Mouse (Mus musculus): ENCODE measurements around the gene Angptl7.
A peak's percentile ranks its signal among the peaks of the same experiment; 100 is the strongest.

Angptl7 gene

DNA sequence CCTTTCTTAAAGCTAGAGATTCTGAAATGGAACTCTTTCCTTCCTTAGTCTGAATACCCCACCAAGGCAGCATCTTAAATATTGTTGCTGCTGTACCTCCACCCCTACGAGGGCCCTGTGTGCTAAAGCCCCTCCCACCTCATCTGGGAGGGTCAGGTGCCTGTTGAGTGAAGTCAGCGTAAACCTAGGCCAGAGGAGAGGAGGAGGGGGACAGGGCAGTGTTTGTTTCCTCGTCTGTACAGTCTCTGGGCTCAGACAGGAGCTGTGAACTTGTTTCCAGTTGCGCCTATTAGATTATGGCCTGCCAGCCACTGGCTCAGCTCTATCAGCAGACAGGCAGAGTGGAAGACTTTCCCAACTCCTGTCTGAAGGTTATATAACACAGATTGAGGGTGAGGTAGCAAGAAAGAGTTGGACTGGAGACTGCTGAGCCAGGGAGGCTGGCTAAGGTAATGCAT, at the start of gene Angptl7:
Angptl7 (minus strand) TSS at position 51 of the 458 bp plus-strand sequence.
- DNase-seq (ENCODE audit: low spot score), result no peak

DNA sequence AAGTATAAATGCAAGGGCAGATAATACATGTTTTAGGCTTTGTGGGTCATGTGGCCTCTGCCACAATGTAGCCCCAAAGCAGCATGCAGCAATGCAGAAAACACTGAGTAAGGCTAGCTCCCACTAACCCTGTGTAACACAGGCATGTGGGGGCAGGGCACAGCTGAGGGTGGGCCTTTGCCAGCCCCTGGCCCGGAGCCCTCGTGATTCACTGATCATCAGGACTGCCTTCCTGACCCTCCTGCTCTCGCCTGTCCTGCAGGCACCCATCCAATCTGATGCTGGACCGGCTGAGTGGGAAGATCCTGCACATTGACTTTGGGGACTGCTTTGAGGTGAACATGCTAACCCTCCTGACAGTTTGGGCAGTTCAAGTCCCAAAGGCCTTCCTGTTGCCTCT, 48.8 kb upstream of the Angptl7 start:
- no peak for DNase-seq (ENCODE audit: low spot score)

DNA sequence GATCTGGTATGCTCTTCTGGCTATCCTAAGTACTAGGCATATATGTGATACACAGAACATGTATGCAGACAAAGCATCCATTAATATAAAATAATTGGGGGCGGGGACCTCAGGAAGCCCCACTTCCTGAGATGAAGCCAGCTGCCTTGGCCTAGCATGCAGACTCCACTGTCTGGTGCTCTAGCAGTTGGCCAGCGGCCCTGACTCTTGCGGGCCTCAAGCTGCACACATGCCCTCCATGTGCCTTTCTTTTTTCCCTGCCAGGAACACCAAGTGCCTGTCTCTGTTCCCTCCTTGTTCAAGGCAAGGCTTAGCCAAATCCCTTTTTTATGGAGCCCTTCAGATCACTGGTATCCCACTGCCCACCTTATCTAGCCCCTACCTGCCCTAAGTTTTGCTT, 35.6 kb upstream of the Angptl7 start:
- DNase-seq (ENCODE audit: low spot score), result no peak

DNA sequence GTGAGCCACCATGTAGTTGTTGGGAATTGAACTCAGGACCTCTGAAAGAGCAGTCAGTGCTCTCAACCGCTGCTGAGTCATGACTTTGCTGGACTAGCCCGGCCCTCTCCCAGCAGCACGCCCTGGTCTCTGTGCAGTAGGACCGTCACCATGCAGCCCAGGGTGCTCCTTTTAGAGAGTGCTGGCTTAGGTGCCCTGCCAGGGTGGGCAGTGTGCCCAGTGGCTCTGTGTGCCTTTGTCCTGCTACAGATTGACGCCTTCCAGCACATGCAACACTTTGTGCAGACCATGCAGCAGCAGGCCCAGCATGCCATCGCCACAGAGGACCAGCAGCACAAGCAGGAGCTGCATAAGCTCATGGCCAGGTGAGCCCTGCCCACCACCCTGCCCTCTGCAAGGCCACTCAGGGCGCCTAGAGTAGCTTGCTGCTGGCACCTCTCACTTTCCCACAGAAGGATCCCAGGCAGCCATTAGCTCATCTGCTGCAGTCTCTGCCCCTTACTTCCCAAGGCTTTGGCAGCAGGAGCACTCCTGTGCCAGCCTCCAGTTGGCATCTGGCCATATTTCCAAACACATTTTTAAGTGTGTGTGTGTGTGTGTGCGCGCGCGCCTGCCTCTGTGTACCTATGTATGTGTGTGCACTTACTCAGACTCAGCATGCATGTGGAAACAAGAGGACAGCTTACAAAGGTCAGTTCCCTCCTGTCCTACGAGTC, 33.5 kb upstream of the Angptl7 start:
- DNase-seq (ENCODE audit: low spot score), result no peak

DNA sequence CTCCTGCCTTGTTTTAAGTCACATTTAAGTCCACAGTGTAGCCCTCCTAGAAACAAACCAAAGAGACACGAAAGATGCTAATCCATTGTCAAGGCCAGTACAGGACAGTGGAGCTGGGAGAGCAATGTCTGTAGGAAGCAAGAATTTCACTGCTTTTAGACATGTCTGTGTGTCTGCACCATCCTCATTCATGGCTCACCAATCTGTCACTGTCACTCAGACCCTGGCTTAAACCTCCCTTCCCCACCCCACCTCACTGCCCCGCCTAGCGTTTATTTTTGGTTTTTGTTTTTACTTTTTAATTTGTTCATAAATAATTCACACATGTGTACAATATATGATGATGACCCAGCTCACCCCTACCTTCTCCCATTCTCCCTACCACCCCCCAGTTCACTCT, 32.3 kb upstream of the Angptl7 start:
- DNase-seq (ENCODE audit: low spot score), result no peak

DNA sequence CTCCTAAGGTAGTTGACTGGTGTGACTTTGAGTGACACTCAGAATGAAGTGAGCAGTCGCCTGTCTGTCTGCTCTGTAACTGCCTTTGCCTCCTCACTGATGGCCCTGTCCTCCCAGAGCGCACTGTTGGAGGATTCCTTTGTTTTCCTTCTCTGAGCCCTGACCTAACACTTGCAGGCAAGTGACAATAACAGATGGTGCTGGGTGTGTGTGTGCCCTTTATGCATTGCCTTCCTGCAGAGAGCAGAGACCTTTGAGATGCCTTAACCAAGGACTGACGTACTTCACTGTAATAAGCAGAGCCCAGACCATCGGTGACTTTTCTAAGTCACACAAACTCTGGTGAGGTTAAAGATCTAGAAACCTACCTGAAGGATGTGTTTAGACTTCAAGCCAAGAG, 31.1 kb upstream of the Angptl7 start:
- DNase-seq (ENCODE audit: low spot score), result no peak

DNA sequence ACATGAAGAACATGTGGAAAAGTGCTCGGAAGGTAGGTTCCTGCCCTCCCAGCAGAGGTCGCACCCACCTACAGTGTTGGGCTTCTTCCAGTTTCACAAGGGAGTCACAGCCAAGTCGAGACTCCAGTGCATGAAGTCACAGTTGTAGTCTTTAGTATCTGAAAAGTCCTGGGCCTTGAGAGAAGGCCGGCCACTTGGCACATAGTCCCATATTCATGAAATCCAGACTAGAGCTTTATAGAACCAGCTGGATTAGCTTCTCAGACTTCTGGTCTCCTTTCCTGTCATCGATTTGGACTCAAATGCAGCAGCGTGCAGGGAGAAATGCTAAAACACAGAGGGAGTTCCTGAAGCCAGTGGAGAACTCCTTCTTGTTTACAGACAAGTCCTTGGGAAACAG, 30.5 kb upstream of the Angptl7 start:
- no peak for DNase-seq (ENCODE audit: low spot score)

DNA sequence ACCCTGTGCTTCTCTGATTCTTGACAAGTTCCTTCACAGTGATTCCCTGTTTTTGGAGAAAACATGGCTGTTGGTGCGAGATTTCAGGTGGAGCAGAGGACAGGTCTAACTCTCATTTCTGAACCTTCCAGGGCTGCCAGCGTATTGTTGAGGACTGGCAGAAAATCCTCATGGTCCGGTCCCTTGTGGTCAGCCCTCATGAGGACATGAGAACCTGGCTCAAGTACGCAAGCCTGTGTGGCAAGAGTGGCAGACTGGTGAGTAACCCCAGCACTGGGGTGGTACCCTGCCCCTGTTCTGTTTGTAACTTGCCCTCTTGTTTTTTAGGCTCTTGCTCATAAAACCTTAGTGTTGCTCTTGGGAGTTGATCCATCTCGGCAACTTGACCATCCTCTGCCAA, 30.1 kb upstream of the Angptl7 start:
- DNase-seq (ENCODE audit: low spot score), result no peak

DNA sequence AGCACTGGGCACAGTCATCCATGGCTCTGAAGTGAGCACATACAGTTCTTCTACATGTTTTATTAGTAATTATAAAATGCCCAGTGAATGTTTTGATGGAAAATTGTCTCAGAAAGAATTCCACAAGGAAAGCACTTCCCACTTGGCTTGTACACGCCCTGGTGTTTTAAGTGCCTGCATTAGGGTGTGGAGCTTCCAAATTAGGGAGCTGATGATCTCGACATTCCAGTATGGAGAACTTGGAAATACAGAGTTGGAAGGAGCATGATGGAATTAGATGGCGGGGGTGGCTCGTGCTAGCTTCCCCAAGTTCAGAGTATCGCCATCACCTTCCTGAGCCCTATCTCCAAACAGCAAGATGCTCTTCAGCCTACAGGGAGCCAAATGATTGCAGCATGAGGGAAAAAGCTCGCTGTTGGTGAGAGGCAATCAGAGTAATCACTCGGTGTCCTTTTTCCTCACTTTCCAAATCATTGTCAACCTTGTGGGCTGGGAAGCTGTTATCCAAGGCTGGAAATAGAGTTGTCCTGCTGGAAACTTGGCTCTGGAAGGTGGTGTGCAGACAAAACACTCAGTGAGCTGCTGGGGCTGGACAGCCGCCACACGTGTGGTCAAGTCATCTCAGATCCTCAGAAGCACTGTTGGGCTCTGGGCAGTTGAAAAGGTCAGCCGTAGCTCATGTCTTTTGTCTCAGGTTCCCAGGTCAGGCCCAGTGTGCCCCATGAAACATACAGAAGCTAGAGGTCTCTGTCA, 27.1 kb upstream of the Angptl7 start:
- DNase-seq (ENCODE audit: low spot score), result no peak

DNA sequence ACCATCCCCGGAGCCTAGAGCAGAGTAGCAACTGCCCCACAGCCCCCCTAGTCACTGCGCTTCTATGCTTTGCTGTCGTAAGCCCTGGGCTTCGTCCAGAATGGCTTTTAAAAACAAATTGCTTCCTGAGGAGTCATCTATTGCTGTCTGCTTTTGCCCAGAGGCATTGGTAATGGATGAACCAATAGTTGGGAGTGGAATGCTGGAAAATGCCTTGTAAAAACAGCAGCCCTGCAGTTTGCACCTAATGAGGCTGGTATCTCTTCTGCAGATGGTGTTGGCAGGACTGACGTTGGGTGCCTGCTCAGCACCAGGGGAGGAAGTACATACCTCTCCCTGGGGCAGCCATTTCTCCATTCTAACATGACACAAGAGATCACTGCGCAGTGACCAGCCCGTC, 23.3 kb upstream of the Angptl7 start:
- DNase-seq (ENCODE audit: low spot score), result no peak

DNA sequence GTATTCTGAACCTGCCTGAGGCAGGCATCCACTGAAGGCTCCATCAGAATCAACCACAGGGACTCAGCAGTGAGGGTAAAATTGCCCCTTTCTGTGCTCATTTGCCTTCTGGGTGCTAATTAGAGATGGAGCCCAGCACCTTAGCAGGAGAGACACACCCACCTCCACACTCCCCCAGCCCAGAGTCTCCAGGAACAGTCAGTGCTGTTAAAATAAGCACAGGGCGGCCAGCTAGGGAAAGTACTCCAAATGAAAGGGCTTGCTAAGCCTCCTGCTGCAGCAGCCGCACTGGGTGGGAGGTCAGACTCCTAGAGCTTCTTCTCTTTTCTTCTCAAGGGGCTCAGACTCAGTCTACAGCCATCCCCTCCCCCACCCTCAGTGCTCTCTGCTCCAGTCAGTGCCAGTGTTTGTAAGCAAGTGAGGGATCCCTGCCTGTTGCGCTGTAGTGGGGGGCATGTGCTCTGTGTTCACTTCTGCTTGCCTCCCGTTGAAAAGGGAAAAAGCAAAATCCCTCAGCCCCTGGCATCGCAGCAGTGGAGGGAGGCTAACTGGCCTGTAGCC, 18.1 kb upstream of the Angptl7 start:
- no peak for DNase-seq (ENCODE audit: low spot score)

DNA sequence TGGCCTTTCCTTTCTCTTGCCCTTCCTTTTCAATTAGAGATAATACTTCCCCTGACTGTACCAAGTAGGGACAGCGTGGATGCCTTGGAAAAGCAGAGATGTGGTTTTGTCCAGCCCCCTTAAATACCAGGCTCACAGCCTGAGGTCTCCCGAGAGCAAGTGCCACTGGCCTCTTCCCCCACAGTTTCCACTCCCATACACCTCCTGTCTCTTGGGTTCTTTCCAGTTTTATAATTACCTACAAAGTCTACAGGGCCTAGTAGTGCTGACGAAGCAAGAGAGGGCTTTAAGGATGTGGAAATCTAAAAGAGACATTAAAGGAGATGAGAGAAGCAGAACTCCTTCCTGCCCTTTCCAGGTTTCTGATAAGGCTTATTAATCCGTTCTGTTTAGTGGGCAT, 17.5 kb upstream of the Angptl7 start:
- no peak for DNase-seq (ENCODE audit: low spot score)

DNA sequence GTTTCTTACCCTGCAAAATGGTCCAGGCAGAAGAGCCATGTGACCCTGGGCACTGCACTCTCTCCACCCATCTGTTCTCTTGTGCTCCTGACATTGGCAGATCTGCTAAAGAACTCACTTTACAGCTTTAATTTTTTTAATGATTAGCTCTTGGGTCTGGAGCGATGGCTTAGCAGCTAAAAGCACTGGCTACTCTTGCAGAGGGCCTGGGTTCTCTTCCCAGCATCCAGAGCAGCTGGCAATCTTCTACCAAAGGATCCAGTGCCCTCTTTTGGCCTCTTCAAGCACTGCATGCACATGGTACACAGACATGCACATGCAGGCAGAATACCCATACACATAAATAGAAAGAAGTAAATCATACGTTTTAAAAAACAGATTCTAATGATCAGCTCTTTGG, 15.1 kb upstream of the Angptl7 start:
- no peak for DNase-seq (ENCODE audit: low spot score)

DNA sequence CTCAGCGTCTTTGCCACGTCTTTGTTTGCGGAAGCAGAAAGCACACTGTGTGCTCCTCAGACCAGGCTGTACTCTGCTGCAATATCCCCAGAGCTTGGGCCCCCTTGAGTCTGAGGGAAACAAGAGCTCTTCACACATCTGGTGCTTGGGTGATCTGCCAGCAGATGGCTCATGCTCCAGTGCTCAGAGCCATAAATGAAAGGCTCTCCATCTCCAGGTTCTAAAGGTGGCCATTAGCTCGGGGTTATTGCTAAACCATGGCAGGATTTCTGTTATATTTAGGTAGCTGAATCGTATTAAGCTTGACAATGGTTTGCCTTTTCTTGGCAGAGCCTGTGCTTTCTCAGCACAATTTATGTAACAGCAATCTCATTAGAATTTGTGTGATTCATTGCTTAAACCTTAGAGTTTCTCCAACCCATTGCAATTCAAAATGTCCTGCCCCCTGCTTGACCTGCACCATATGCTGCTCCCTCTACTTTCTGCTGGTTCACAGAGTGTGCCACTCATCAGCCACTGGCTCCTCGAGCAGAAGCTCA, 12.8 kb upstream of the Angptl7 start:
- no peak for DNase-seq (ENCODE audit: low spot score)

DNA sequence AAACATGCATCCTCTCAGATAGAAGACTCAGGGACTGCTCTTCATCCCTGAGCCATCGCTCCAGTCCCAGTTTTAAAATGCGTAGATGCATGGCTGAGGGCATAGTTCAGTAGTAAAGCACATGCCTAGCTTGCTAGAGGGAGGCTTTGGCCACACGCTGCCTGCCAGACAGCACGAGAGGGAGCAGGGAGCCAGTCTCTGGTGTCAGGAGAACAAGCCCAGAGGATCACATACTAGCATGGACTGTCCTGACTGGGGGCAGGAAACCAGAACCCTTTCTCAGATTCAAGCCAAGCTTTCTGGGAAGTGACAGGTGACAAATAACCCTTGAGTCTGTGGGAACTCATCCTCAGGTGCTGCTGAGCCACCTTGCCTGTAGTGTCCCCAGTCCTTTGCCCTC, 11.1 kb upstream of the Angptl7 start:
- DNase-seq (ENCODE audit: low spot score), result no peak

DNA sequence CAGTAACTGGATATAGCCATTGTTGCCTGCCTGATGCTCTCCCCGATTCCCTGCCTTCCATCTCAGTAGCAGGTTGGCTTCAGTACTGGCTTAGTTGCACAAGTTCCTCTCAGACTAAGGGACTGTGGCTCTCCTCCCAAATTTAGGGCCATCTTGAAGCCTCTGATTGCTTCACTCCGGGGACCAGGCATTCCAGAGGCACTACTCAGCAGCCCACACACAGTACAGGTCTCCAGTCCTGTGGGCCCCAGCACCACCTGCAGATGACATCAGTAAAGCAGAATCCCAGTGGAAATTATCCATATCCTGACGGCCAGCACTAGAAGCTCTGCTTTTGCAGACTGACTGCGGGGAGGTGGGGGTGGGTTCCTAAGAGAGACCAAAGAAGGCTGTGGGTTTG, 10.4 kb upstream of the Angptl7 start:
- DNase-seq (ENCODE audit: low spot score), result no peak

DNA sequence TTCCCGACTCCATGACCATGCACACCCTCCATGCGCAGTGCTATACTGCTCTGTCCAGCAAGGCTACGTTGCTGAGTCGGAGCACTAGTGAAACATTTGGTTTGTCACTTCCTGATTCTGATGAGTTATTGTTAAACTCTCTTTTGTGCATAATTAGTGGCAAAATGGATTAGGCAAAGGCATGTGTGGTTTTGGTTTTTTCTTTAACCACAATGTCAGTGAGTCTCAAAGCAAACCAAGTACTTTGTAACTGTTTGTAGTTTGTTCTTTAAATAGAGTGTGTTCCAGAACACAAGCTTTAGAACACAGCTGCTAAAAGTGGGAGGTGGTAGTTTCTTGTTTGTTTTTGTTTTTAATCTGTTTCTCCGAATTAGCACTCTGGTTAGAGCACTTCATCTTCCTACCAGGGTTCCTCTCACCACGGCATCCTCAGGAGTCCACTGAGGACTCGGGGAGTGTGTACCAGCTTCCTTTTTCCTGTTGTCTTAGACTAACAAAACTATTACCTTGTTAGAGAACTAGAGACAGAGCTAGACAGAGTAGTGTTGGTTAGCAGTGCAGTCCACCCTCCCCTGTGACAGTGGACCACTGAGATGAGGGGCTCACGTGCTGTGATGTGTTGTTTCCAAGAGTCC, 9.3 kb upstream of the Angptl7 start:
- DNase-seq (ENCODE audit: low spot score), result no peak

DNA sequence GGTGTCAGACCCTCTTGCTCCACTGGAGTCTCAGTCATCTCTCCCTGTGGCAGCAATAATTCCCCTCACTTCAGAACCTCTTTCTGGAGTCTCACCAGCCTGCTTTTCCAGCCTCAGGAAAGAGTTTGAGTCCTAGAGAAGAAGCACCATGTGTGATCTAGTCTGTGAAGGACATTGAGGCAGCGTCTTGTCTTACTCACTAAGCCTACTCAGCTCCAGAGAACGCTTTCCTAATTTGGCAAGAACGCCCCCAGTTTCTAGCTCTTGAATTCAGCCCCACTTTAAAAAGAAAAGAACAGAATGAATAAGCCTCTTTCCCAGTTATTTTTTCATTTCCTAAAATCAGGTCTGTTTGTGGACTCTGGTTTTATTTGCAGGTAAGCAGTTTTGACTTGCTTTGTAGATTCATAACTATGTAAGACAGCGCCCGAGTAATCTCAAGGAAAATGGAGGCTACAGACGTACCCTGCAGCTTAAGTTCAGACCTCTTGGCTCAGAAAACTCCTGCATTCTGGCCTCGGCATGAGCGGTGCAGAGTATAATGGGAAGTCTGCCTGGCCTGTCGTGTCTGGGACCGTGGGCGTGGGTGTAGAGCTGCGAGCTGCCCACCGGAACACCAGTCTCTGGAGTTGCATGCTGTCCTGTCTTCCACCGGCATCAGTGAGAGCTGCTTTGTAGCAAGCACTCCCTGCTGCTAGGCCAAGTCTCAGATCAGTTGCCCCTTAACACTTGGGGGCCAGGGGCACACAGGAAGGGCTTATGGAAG, 8.0 kb upstream of the Angptl7 start:
- DNase-seq (ENCODE audit: low spot score), result no peak

DNA sequence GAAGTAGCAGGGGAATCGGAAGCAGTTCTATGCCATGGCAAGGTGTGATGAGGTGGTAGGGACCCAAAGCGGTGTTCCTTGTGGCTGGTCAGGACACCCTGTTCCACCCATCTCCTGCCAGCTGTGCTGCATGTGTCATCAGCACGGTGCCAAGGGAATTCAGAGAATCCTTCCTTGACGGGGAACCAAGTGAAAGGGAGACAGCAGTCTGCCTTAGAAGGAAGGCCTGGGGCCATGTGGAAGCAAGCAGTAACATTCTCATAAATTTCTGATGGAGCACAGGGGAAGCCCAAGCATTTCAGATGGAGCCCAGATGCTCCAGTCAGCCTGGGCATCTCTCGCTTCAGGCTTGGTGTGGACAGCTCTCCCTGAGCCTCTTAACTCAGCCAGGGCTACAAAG, 7.3 kb upstream of the Angptl7 start:
- no peak for DNase-seq (ENCODE audit: low spot score)

DNA sequence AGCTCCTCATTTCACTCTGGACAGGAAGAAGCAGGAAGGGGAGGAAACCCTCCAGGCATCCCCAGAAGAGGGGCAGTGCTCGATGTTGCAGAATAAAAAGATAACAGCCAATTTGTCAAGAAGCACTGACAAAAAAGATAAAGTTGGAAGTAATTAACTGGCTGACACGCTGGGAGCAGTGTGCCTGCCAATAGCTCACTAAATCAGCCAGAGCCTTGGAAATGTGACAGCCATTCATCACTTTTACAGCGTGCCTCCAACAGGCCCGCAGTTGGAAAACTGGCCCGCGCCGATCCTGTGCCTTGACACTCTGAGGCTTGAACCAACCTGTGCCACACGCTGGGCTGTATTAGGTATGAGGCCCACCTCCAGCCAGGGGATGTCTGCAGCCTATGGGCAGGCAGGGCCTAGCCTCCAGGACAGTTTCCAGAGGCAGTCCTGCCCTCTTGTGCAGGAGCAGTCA, 4.3 kb upstream of the Angptl7 start:
- DNase-seq (ENCODE audit: low spot score), result peak; percentile 18

DNA sequence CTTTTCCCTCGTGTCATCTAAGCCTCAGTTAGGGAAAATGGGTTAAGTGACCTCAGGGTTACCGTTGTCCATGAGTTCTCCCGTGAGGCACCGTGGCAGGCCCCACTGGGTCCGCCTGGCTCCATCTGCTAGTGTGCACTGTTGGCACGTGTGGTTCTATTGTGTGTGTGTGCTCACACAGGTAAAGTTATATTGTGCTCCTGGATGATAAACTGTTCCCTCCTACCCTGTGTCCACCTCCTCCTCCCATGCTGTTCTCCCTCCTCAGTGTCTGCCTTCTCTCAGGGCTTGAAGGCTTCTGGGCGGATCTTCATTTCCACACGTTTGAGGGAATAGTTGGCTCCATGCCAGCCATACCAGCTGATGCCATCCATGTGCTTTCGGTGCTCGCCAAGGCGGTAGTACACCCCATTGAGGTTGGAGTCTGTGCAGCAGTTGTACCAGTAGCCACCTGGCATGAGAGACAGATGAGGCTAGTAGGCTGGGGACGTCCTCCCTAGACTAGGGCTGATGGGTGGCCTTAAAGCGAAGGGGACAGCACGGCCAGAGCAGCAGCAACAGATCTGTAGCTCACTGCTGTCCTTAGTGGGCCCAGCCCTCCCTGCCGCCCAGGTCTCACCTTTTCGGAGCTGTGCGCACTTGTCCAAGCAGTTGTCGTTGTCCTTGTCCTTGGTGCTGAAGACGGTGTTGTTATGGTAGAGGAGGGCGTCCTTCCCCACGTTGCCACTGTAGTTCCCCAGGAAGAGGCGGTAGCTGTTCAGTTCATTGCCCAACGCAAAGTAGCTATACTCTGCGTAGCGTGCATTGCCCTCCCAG, 4.2 kb downstream of the Angptl7 start:
- DNase-seq (ENCODE audit: low spot score), result no peak

Data from ovary, adult 18-20 months (tissue).